Mouse (Mus musculus) inflammation-experienced regulatory T-cells, adult 6 months (primary cell): ENCODE results near the gene Map3k14. TPM values are rescaled to one million over a fixed set of nuclear protein-coding genes. Genes with fewer than 3 reads are reported as not detected.

Experiments used
- ATAC-seq: one replicate; pipeline ENCODE4 v1.8.0; 2017
- polyA plus RNA-seq, 3 experiments: library from polyadenylated mRNA; unstranded; fragments of 100-300 nt; shearing (Covaris generic); gene quantifications; one replicate each; pipeline ENCODE4 v1.2.1; 2017

Map3k14 gene
- polyA plus RNA-seq, 3 experiments from 2014 or later = 19.9 to 41.4 (median 31.4) TPM

GRCm38 (mm10) chr11:103174411-103174832 is 92.8 kb downstream of the Map3k14 start:
- no peak for ATAC-seq

GRCm38 (mm10) chr11:103173771-103174344 is 93.4 kb downstream of the Map3k14 start:
- ATAC-seq = no peak

GRCm38 (mm10) chr11:103173041-103173770 is 94.1 kb downstream of the Map3k14 start:
- ATAC-seq = no peak

GRCm38 (mm10) chr11:103172392-103173040 is 94.8 kb downstream of the Map3k14 start:
- ATAC-seq = no peak

- no peak for ATAC-seq
Measured at GRCm38 (mm10) chr11:103171703-103172391, 95.4 kb downstream of the Map3k14 start.

DNA sequence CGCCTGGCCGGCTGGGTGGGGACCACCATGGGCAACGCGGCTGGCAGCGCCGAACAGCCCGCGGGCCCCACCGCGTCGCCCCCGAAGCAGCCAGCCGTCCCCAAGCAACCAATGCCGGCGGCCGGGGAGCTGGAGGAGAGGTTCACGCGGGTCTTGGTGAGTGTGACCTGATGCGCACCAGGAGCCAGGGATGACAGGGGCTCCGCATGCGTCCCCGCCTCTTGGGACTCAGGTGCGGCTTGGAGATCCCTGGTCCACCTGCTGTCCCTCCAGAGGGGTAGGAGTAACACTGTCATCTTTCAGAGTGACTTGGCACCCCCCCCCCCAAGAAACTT is 96.0 kb downstream of the Map3k14 start:
- no peak for ATAC-seq

GRCm38 (mm10) chr11:103170494-103171285 is 96.6 kb downstream of the Map3k14 start, which contains the start of gene Fmnl1:
Gene Fmnl1 (plus strand): TSS chr11:103171107.
- peak; percentile 10 for ATAC-seq

DNA sequence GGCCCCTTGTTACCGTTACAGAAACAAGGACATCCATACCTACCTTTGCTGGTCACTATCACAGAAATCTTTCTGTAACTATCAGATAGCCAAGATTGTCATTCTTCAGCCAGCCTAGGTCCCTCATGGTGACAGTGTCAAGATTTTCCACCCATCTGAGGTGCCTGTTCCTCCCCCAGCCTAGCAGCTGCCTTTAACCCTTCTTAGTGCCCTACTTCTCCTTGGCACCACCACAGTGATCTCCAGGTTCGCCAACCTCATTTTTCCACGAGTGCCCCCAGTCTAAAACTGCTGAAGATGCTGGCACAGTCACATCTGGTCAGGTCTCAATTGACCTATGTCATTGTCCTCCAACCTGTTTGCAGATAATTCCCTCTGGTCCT is 97.2 kb downstream of the Map3k14 start:
- no peak for ATAC-seq

Other genes with a start within 250 kb of the Map3k14 start
- 100 to 1,000 TPM in 2 of 3 experiments, 10 to 100 TPM in 1; 63.6 to 113 (median 106) TPM for gene Nmt1, start 239.3 kb downstream of the Map3k14 start, polyA plus RNA-seq
- 10 to 100 TPM; 19.9 to 27.5 (median 25.4) TPM for gene Dcakd, start 239.1 kb downstream of the Map3k14 start, polyA plus RNA-seq
- not detected for gene Plcd3, start 165.8 kb downstream of the Map3k14 start, polyA plus RNA-seq
- 10 to 100 TPM; 21.5 to 28.5 (median 25.4) TPM for gene Acbd4, start 165.8 kb downstream of the Map3k14 start, polyA plus RNA-seq
- gene Hexim1, start 151.2 kb downstream of the Map3k14 start, polyA plus RNA-seq = 1 to 10 TPM; 3.0 to 3.7 (median 3.5) TPM
- 1 to 10 TPM in 2 of 3 experiments, under 1 TPM in 1; 0.44 to 2.1 (median 2.0) TPM for gene Hexim2, start 135.0 kb downstream of the Map3k14 start, polyA plus RNA-seq
- gene Fmnl1, start 96.4 kb downstream of the Map3k14 start, polyA plus RNA-seq = 10 to 100 TPM; 52.9 to 64.4 (median 60.6) TPM
- gene 1700023F06Rik, start 58.9 kb downstream of the Map3k14 start, polyA plus RNA-seq = not detected
- gene Spata32, start 49.0 kb downstream of the Map3k14 start, polyA plus RNA-seq = not detected
- 10 to 100 TPM; 22.2 to 27.8 (median 25.8) TPM for gene Arhgap27, start 96.2 kb upstream of the Map3k14 start, polyA plus RNA-seq
- gene Plekhm1, start 145.2 kb upstream of the Map3k14 start, polyA plus RNA-seq = 10 to 100 TPM in 2 of 3 experiments, 1 to 10 TPM in 1; 9.0 to 11.9 (median 10.0) TPM
- gene Lrrc37a, start 237.1 kb upstream of the Map3k14 start, polyA plus RNA-seq = not detected